Mouse (Mus musculus): ENCODE results near the gene Tpbgl.

Tpbgl gene

GRCm38 (mm10) chr7:99642078-99642477 is 15.2 kb upstream of the Tpbgl start:
- no peak for DNase-seq (ENCODE audit: low spot score in 2 of 2)

DNA sequence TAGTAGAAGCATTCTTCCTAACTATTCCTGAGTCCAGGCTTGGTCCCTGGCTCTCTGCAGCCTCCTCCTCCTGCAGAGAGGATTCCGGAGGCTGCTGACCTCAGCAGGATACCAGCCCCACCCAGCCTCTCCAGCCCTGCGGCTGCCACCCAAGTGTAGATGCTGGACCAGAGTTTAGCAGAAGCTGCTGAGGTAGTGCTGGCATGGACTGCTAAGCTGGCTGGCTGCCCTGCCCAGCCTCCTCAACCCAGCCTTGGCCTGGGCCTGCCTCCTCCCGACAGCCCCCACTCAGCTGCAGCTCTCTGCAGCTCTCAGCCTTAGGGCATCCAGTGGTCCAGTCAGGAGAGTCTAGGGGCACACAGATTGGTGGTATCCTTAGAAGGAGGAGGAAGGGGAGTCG is 14.3 kb upstream of the Tpbgl start:
- DNase-seq (ENCODE audit: low spot score in 2 of 2) = no peak

GRCm38 (mm10) chr7:99633966-99634665 is 7.2 kb upstream of the Tpbgl start:
- no peak for DNase-seq (ENCODE audit: low spot score in 2 of 2)

GRCm38 (mm10) chr7:99632286-99632685 is 5.4 kb upstream of the Tpbgl start:
- DNase-seq (ENCODE audit: low spot score in 2 of 2) = no peak

DNA sequence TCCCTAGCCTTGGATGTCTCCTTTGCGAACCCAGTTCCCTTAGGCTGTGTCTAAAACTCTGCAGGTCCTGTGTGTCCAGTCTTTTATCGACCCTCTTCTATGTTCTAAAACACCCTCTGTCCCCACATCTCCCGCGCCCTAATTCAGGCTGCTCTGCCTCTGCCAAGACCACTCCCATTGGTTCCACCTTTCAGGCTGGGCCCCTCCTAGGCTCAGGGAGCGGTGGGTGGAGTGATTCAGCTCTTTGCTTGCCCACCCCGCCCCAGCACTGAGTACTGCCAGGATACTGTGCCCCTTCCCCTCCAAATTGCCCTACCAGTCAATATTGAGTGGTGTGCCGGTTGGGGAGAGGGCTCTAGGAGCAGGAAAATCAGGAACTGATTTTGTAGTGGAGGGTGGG is 463 bp upstream of the Tpbgl start:
- no peak for DNase-seq (ENCODE audit: low spot score in 2 of 2)

DNA sequence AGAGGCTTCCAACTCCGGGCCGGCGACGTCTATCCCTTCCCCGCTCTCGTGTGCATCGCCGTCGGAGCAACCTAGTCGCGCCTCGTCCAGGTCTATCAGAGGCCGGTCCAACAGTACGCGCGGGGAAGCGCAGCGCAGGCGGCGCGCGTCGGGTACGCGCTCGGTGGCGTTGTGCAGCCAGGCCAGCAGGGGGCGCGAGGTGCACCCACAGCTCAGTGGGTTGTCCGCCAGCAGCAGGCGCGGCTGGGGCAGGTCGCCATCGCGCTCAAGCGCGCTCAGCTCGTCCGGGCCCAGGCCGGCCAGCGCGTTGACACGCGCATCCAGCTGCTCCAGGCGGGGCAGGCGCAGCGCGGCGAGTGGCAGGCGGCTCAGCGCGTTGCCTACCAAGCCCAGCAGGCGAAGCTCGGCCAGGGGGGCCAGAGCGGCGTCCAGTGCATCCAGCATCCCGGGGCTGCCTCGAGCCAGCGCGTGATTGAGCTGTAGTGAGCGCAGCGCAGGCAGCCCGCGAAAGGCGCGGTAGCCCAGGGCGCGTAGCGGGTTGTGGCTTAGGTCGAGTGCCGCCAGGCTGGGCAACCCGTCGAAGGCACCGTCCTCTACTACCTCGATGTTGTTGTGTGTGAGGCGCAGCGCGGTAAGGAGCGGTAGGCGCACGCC is 1.1 kb downstream of the Tpbgl start:
- DNase-seq (ENCODE audit: low spot score in 2 of 2) = peak; percentile 90 to 92

GRCm38 (mm10) chr7:99618860-99619259 is 8.0 kb downstream of the Tpbgl start:
- peak in 1 of 2 experiments; percentile 57 for DNase-seq (ENCODE audit: low spot score in 2 of 2)

DNA sequence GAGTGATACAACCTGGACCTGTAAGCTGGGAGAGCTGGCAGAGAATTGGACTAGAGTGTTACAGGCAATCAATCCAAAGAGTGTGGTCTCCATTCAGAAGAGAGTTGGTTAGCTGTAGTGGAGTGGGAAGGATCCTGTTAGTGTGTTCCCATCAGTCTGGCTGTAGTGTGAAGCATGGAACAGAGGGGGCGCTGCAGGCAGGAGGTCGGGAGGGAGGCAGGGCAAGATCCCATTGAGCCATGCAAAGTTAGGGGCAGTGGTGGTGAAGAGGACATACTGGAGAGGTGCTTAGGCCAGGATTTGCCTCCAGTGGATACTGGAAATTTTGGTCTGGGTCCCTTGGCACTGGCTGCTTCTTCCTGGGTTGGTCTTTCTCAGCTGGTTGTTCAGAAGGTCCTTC is 8.6 kb downstream of the Tpbgl start:
- DNase-seq (ENCODE audit: low spot score in 2 of 2) = no peak

GRCm38 (mm10) chr7:99607632-99608031 is 19.3 kb downstream of the Tpbgl start:
- no peak for DNase-seq (ENCODE audit: low spot score in 2 of 2)

DNA sequence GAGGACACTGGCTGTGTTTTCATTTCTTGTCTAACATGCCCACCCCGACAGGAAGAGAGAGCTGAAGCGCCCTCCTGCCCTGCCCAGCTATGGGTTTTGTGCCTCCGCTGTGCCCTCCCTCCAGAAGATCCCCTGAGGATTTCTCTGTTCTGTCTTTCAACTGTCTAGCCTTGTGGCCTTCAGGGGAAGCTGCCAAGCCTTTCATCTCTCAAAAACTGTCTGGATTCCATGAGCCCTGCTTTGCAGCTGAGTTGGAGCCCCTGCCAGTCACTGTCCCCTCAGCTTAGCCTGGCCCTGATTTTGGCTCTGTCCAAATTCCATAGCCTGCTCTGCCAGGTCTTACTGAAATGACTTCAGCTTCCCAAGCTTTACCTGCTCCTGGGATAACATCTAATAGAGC is 20.1 kb downstream of the Tpbgl start:
- no peak for DNase-seq (ENCODE audit: low spot score in 2 of 2)

DNA sequence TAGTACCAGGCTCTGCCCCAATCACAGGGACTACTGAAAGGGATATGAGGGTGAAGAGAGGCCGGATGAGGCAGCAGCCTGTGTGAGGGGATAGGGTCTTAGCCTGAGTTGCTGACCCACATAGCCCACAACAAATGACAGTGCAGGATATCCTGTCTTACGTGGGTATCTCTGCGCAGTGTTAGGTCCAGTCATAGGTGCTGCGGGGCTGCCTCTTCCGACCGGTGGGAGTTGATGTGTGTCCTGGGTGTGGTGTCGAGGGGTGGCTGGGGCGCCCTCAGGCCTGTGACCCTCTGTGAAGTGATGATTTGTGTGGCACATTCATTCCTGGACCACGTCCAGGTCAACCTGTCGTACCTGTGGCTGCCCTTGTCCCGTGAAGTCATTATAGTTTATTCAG is 20.6 kb downstream of the Tpbgl start:
- no peak for DNase-seq (ENCODE audit: low spot score in 2 of 2)

GRCm38 (mm10) chr7:99605058-99605457 is 21.8 kb downstream of the Tpbgl start:
- DNase-seq (ENCODE audit: low spot score in 2 of 2) = no peak

GRCm38 (mm10) chr7:99603875-99604662 is 22.8 kb downstream of the Tpbgl start:
- peak; percentile 48 to 63 for DNase-seq (ENCODE audit: low spot score in 2 of 2)

- no peak for DNase-seq (ENCODE audit: low spot score in 2 of 2)
These were observed 28.2 kb downstream of the Tpbgl start for GRCm38 (mm10) chr7:99598722-99599121.

DNA sequence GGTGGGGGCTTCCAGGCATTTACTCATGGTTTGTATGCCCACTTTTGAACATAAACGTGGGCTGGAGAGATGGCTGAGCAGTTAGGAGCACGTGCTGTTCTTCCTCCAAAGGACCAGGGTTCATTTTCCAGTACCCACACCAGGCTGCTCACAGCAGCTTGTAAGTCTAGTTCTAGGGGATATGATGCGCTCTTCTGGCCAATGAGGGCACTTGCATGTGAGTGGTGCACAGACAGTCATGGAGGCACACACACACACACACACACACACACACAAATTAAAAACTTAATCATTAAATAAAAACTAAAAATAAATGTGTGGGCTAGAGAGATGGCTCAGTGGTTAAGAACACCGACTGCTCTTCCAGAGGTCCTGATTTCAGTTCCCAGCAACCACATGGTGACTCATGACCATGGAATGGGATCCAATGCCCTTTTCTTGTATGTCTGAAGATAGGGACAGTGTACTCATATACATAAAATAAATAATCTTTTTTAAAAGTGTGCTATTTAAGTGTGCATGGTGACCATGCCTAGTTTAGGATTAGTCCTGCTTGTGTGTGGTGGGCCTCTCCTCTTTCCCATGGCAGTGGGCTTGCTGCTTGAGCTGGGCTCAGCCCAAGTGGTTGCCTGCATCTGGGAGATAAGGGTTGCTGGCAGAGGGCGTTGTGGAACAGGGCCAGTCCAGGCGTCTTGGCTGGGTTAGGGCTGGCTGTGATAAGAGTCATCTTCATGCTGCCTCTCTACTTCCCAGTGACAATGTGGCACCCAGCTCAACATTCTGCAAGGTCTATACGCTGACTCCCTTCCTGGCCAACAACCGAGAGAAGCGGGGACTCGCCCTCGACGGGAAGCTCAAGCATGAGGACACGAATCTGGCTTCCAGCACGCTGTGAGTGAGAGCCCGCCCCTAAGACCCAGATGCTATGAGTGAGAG is 32.8 kb downstream of the Tpbgl start:
- DNase-seq (ENCODE audit: low spot score in 2 of 2) = no peak

DNA sequence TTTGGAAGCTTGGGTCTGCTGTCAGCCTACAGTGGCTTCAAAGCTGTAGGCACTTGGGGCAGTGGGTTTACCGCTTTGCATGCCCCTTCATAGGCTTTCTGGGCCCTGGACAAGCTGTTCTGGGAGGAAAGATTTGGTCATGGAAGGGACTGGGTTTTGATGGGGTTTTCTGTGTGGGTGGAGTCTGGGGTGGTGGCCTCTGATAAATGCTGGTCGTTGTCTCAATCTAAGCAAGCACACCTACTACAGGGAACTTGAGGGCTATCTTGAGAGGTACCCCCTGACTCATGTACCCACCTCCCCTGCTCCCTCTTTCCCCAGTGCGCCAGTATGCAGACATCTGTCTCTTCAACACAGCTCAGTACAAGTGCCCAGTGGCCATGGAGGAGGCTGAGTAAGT is 34.2 kb downstream of the Tpbgl start:
- no peak for DNase-seq (ENCODE audit: low spot score in 2 of 2)

DNA sequence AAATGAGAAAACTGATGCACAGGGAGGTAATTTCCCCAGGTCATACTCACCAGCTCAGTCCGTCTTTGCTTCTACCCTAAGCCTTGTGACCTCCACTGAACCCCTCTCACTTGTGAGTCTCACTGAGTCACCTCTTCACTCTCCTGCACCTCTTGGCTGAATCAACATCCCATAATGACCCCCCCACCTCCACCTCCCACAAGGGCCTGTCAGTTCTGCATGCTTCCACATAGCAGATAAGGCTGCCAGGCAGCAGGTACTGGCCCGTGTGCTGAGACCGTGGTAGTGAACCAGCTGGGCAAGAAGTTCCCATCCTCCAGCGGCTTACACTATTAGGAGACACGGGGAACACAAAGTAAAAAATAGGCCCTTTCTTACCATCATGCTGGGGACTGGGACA is 36.3 kb downstream of the Tpbgl start:
- no peak for DNase-seq (ENCODE audit: low spot score in 2 of 2)

DNA sequence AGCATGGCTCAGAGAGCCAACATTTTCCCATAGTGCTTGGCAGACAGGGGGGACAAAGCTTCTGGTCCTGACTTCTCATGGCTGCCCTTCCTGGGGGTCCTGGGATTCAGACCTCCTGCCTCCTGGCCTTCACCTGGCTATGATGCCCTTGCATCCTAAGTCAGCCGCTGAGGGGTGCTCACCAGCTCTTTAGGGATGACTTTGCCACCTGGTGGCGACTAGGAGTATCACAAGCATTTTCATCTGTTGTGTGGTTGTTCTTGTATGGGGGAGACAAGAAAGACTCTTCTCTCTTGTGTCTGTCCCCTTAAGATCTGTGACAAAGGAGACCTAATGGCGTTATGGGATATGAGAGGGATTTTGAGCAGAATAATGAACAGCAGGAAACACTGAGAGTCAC is 36.8 kb downstream of the Tpbgl start:
- peak; percentile 77 to 85 for DNase-seq (ENCODE audit: low spot score in 2 of 2)

DNA sequence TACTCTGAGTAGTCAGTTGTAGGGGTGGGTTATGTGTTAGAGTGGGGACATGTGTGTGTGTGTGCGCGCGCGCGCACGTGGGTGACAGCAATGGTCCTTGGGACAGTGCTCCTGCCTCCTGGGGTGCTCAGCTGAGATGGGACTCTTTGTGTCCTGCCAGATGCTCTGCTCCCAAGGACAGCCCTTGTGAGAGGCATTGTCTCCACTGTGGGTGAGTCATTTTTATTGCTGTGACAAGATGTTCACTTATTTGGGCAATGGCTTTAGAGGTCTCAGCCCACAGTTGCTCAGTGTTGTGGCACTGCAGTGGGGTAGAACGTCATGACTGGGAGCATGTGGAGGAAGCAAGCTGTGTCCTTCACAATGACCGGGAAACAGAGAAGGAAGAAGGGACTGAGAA is 40.9 kb downstream of the Tpbgl start:
- no peak for DNase-seq (ENCODE audit: low spot score in 2 of 2)

DNA sequence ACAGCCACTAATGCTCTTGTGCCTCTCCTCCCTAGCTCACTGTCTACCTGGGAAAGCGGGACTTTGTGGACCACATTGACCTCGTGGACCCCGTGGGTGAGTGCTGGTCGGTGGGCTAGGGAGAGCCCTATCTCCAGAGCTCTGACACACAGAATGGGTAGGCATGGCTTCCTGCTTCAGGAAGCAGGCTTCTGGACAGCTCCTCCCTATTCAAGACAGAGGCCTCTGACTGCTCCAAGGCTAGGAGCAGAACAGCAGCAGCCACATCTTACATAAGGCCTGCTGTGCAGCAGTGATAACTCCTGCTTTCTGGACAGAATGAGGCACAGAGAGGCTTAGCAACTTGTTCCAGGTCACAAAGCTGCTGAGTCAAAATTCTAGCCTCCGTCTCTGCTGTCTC is 43.3 kb downstream of the Tpbgl start:
- DNase-seq (ENCODE audit: low spot score in 2 of 2) = no peak

DNA sequence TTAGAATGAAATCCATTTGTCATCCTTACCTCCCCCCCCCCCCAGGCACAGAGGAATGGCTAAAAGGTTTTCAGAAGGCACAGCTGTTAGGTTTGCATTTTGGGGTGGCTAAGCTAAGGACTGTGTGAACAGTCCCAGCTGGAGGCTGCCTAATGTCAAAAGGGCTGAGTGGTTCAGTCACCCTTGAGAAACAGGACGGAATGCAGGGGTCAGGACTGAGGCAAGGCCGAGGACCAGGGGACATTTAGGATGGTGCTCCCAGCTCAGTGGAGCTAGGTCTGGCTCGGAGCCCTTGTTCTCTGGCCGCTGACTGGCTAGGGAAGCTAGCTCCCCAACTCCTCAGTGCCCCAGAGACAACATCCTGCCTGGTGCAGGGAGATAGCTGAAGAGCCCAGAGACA is 44.0 kb downstream of the Tpbgl start:
- DNase-seq (ENCODE audit: low spot score in 2 of 2) = no peak

- DNase-seq (ENCODE audit: low spot score in 2 of 2) = no peak
These were observed 44.6 kb downstream of the Tpbgl start for GRCm38 (mm10) chr7:99582306-99582705.
